Mouse (Mus musculus): ENCODE measurements around the gene Clstn1. TPM values are rescaled to one million over a fixed set of nuclear protein-coding genes. Genes with fewer than 3 reads are reported as not detected.

The Clstn1 gene
- polyA plus RNA-seq, 1 experiment, result 0.05 TPM

- peaks cover 5% of the 10 kb centered on the region for H3K4me1 ChIP-seq (ENCODE audit: control insufficient read depth)
- H3K36me3 ChIP-seq (ENCODE audit: control insufficient read depth), result no peaks in the 10 kb centered on the region
- no peak for TF ChIP-seq TAL1 (IDR thresholded peaks at IDR 0.05; ENCODE audit: low read length)
- no peaks in the 10 kb centered on the region for H3K9me3 ChIP-seq (ENCODE audit: control insufficient read depth, low read length)
- H3K27me3 ChIP-seq (ENCODE audit: control insufficient read depth), result no peaks in the 10 kb centered on the region
- no peak overlapping the region for H3K4me3 ChIP-seq (replicated peaks)
Measured at GRCm38 (mm10) chr4:149665016-149665691, 78.9 kb downstream of the Clstn1 start.

- no peaks in the 10 kb centered on the region for H3K9me3 ChIP-seq (ENCODE audit: control insufficient read depth, low read length)
- no peaks in the 10 kb centered on the region for H3K27me3 ChIP-seq (ENCODE audit: control insufficient read depth)
- H3K36me3 ChIP-seq (ENCODE audit: control insufficient read depth), result no peaks in the 10 kb centered on the region
- H3K4me3 ChIP-seq (replicated peaks), result no peak overlapping the region
- TF ChIP-seq TAL1 (IDR thresholded peaks at IDR 0.05; ENCODE audit: low read length) (no peak), GATA1 (IDR thresholded peaks at IDR 0.05; ENCODE audit: low read length) (no peak)
- H3K4me1 ChIP-seq (ENCODE audit: control insufficient read depth), result peaks cover 5% of the 10 kb centered on the region
Measured at GRCm38 (mm10) chr4:149665692-149666090, 79.4 kb downstream of the Clstn1 start.

- no peaks in the 10 kb centered on the region for H3K36me3 ChIP-seq (ENCODE audit: control insufficient read depth)
- H3K9me3 ChIP-seq (ENCODE audit: control insufficient read depth, low read length), result no peaks in the 10 kb centered on the region
- H3K4me1 ChIP-seq (ENCODE audit: control insufficient read depth), result peaks cover 11% of the 10 kb centered on the region
- H3K4me3 ChIP-seq (replicated peaks), result no peak overlapping the region
- H3K27me3 ChIP-seq (ENCODE audit: control insufficient read depth), result peaks cover 15% of the 10 kb centered on the region
- TF ChIP-seq GATA1 (IDR thresholded peaks at IDR 0.05; ENCODE audit: low read length) (no peak), TAL1 (IDR thresholded peaks at IDR 0.05; ENCODE audit: low read length) (no peak)
Measured at GRCm38 (mm10) chr4:149671175-149671574, 84.9 kb downstream of the Clstn1 start.

- peaks cover 15% of the 10 kb centered on the region for H3K27me3 ChIP-seq (ENCODE audit: control insufficient read depth)
- no peaks in the 10 kb centered on the region for H3K36me3 ChIP-seq (ENCODE audit: control insufficient read depth)
- TF ChIP-seq TAL1 (IDR thresholded peaks at IDR 0.05; ENCODE audit: low read length) (no peak), GATA1 (IDR thresholded peaks at IDR 0.05; ENCODE audit: low read length) (no peak)
- peaks cover 14% of the 10 kb centered on the region for H3K4me1 ChIP-seq (ENCODE audit: control insufficient read depth)
- H3K4me3 ChIP-seq (replicated peaks), result no peak overlapping the region
- H3K9me3 ChIP-seq (ENCODE audit: control insufficient read depth, low read length), result no peaks in the 10 kb centered on the region
Measured at GRCm38 (mm10) chr4:149672747-149673146, 86.5 kb downstream of the Clstn1 start.

- H3K4me1 ChIP-seq (ENCODE audit: control insufficient read depth), result peaks cover 14% of the 10 kb centered on the region
- no peaks in the 10 kb centered on the region for H3K9me3 ChIP-seq (ENCODE audit: control insufficient read depth, low read length)
- no peaks in the 10 kb centered on the region for H3K36me3 ChIP-seq (ENCODE audit: control insufficient read depth)
- H3K4me3 ChIP-seq (replicated peaks), result no peak overlapping the region
- peaks cover 15% of the 10 kb centered on the region for H3K27me3 ChIP-seq (ENCODE audit: control insufficient read depth)
- TF ChIP-seq TAL1 (IDR thresholded peaks at IDR 0.05; ENCODE audit: low read length), result no peak
- TF ChIP-seq GATA1 (IDR thresholded peaks at IDR 0.05; ENCODE audit: low read length), result no peak
Measured at GRCm38 (mm10) chr4:149674814-149675377, 88.6 kb downstream of the Clstn1 start.

GRCm38 (mm10) chr4:149675378-149676261, 89.4 kb downstream of the Clstn1 start:
- TF ChIP-seq GATA1 (IDR thresholded peaks at IDR 0.05; ENCODE audit: low read length), result no peak
- no peak for TF ChIP-seq TAL1 (IDR thresholded peaks at IDR 0.05; ENCODE audit: low read length)
- Histone ChIP-seq H3K9me3 (ENCODE audit: control insufficient read depth, low read length) (no peaks in the 10 kb centered on the region), H3K4me1 (ENCODE audit: control insufficient read depth) (peaks cover 14% of the 10 kb centered on the region), H3K36me3 (ENCODE audit: control insufficient read depth) (no peaks in the 10 kb centered on the region), H3K4me3 (replicated peaks) (peak overlapping the region; percentile 51), H3K27me3 (ENCODE audit: control insufficient read depth) (peaks cover 15% of the 10 kb centered on the region)

GRCm38 (mm10) chr4:149678006-149678405, 91.7 kb downstream of the Clstn1 start:
- H3K36me3 ChIP-seq (ENCODE audit: control insufficient read depth), result no peaks in the 10 kb centered on the region
- no peak overlapping the region for H3K4me3 ChIP-seq (replicated peaks)
- peaks cover 15% of the 10 kb centered on the region for H3K27me3 ChIP-seq (ENCODE audit: control insufficient read depth)
- H3K9me3 ChIP-seq (ENCODE audit: control insufficient read depth, low read length), result no peaks in the 10 kb centered on the region
- peaks cover 14% of the 10 kb centered on the region for H3K4me1 ChIP-seq (ENCODE audit: control insufficient read depth)
- no peak for TF ChIP-seq TAL1 (IDR thresholded peaks at IDR 0.05; ENCODE audit: low read length)
- no peak for TF ChIP-seq GATA1 (IDR thresholded peaks at IDR 0.05; ENCODE audit: low read length)

- Histone ChIP-seq H3K9me3 (ENCODE audit: control insufficient read depth, low read length) (no peaks in the 10 kb centered on the region), H3K4me3 (replicated peaks) (no peak overlapping the region), H3K27me3 (ENCODE audit: control insufficient read depth) (peaks cover 15% of the 10 kb centered on the region), H3K4me1 (ENCODE audit: control insufficient read depth) (peaks cover 14% of the 10 kb centered on the region), H3K36me3 (ENCODE audit: control insufficient read depth) (no peaks in the 10 kb centered on the region)
- TF ChIP-seq TAL1 (IDR thresholded peaks at IDR 0.05; ENCODE audit: low read length) (no peak), GATA1 (IDR thresholded peaks at IDR 0.05; ENCODE audit: low read length) (no peak)
Measured at GRCm38 (mm10) chr4:149679056-149679770, 92.9 kb downstream of the Clstn1 start.
